Mouse (Mus musculus): ENCODE data around the gene Gm20521. TPM values are rescaled to one million over a fixed set of nuclear protein-coding genes. Genes with fewer than 3 reads are reported as not detected.
"Not testable (repeated sequence)": the region's sequence is repeated elsewhere in the genome, so short reads cannot be mapped to it uniquely, and the experiment has no call there.

The Gm20521 gene
- polyA plus RNA-seq, 1 experiment = 0.50 TPM

- TF ChIP-seq POLR2A (IDR thresholded peaks at IDR 0.05; ENCODE audit: extremely low read depth, insufficient read depth, low read length) (no peak), CTCF (IDR thresholded peaks at IDR 0.05; ENCODE audit: extremely low read depth, insufficient read depth, low read length) (no peak)
- Histone ChIP-seq H3K4me3 (ENCODE audit: insufficient read depth, low read length) (no peak overlapping the region), H3K4me1 (ENCODE audit: control insufficient read depth, insufficient read depth, low read length) (no peaks in the 10 kb centered on the region), H3K27ac (ENCODE audit: insufficient read depth, low read length) (no peak overlapping the region)
Observed at GRCm38 (mm10) chr14:54940176-54940530, 56.9 kb downstream of the Gm20521 start.

GRCm38 (mm10) chr14:54941024-54941978 is 58.1 kb downstream of the Gm20521 start:
- Histone ChIP-seq H3K27ac (ENCODE audit: insufficient read depth, low read length) (no peak overlapping the region), H3K4me1 (ENCODE audit: control insufficient read depth, insufficient read depth, low read length) (no peaks in the 10 kb centered on the region), H3K4me3 (ENCODE audit: insufficient read depth, low read length) (no peak overlapping the region)
- TF ChIP-seq CTCF (IDR thresholded peaks at IDR 0.05; ENCODE audit: extremely low read depth, insufficient read depth, low read length) (no peak), POLR2A (IDR thresholded peaks at IDR 0.05; ENCODE audit: extremely low read depth, insufficient read depth, low read length) (no peak)

- TF ChIP-seq CTCF (IDR thresholded peaks at IDR 0.05; ENCODE audit: extremely low read depth, insufficient read depth, low read length) (no peak), POLR2A (IDR thresholded peaks at IDR 0.05; ENCODE audit: extremely low read depth, insufficient read depth, low read length) (no peak)
- Histone ChIP-seq H3K27ac (ENCODE audit: insufficient read depth, low read length) (no peak overlapping the region), H3K4me3 (ENCODE audit: insufficient read depth, low read length) (no peak overlapping the region), H3K4me1 (ENCODE audit: control insufficient read depth, insufficient read depth, low read length) (no peaks in the 10 kb centered on the region)
Observed at GRCm38 (mm10) chr14:54942479-54942878, 59.2 kb downstream of the Gm20521 start.

GRCm38 (mm10) chr14:54943971-54944370 is 60.7 kb downstream of the Gm20521 start:
- Histone ChIP-seq H3K27ac (ENCODE audit: insufficient read depth, low read length) (no peak overlapping the region), H3K4me1 (ENCODE audit: control insufficient read depth, insufficient read depth, low read length) (no peaks in the 10 kb centered on the region), H3K4me3 (ENCODE audit: insufficient read depth, low read length) (no peak overlapping the region)
- TF ChIP-seq CTCF (IDR thresholded peaks at IDR 0.05; ENCODE audit: extremely low read depth, insufficient read depth, low read length) (no peak), POLR2A (IDR thresholded peaks at IDR 0.05; ENCODE audit: extremely low read depth, insufficient read depth, low read length) (no peak)

GRCm38 (mm10) chr14:54944939-54945338 is 61.7 kb downstream of the Gm20521 start:
- H3K27ac ChIP-seq (ENCODE audit: insufficient read depth, low read length) = no peak overlapping the region
- no peak overlapping the region for H3K4me3 ChIP-seq (ENCODE audit: insufficient read depth, low read length)
- no peaks in the 10 kb centered on the region for H3K4me1 ChIP-seq (ENCODE audit: control insufficient read depth, insufficient read depth, low read length)
- TF ChIP-seq POLR2A (IDR thresholded peaks at IDR 0.05; ENCODE audit: extremely low read depth, insufficient read depth, low read length) = no peak
- TF ChIP-seq CTCF (IDR thresholded peaks at IDR 0.05; ENCODE audit: extremely low read depth, insufficient read depth, low read length) = no peak

GRCm38 (mm10) chr14:54945975-54946704 is 62.9 kb downstream of the Gm20521 start:
- Histone ChIP-seq H3K27ac (ENCODE audit: insufficient read depth, low read length) (no peak overlapping the region), H3K4me1 (ENCODE audit: control insufficient read depth, insufficient read depth, low read length) (no peaks in the 10 kb centered on the region), H3K4me3 (ENCODE audit: insufficient read depth, low read length) (no peak overlapping the region)
- no peak for TF ChIP-seq POLR2A (IDR thresholded peaks at IDR 0.05; ENCODE audit: extremely low read depth, insufficient read depth, low read length)
- no peak for TF ChIP-seq CTCF (IDR thresholded peaks at IDR 0.05; ENCODE audit: extremely low read depth, insufficient read depth, low read length)

GRCm38 (mm10) chr14:54947008-54947407 is 63.8 kb downstream of the Gm20521 start:
- H3K27ac ChIP-seq (ENCODE audit: insufficient read depth, low read length); H3K4me1 ChIP-seq (ENCODE audit: control insufficient read depth, insufficient read depth, low read length); H3K4me3 ChIP-seq (ENCODE audit: insufficient read depth, low read length): not testable (repeated sequence)

Other genes starting within 250 kb of the Gm20521 start
- not detected in 2 replicates for gene Gm17606, start 242.5 kb upstream of the Gm20521 start, polyA plus RNA-seq (2012; rRNA removed)
- 13.3 and 18.6 TPM in 2 replicates for gene Cdh24, start 242.1 kb upstream of the Gm20521 start, polyA plus RNA-seq (2012; rRNA removed)
- 35.1 and 37.9 TPM in 2 replicates for gene 1700123O20Rik, start 197.2 kb upstream of the Gm20521 start, polyA plus RNA-seq (2012; rRNA removed)
- 169 and 194 TPM in 2 replicates for gene Acin1, start 196.5 kb upstream of the Gm20521 start, polyA plus RNA-seq (2012; rRNA removed)
- 0.04 and 0.06 TPM in 2 replicates for gene Gm29776, start 184.6 kb upstream of the Gm20521 start, polyA plus RNA-seq (2012; rRNA removed)
- gene Cebpe, start 171.3 kb upstream of the Gm20521 start, polyA plus RNA-seq (2012; rRNA removed) = 0.09 TPM in 1 of 2 replicates, not detected in the other
- 51.3 and 54.7 TPM in 2 replicates for gene Slc7a8, start 101.5 kb upstream of the Gm20521 start, polyA plus RNA-seq (2012; rRNA removed)
- gene Rnf212b, start 69.3 kb upstream of the Gm20521 start, polyA plus RNA-seq (2012; rRNA removed) = not detected in 2 replicates
- 9.6 TPM in 2 replicates for gene Homez, start 12.5 kb upstream of the Gm20521 start, polyA plus RNA-seq (2012; rRNA removed)
- 15.7 and 16.1 TPM in 2 replicates for gene Ppp1r3e, start 5.9 kb upstream of the Gm20521 start, polyA plus RNA-seq (2012; rRNA removed)
- 109 and 115 TPM in 2 replicates for gene Bcl2l2, start 64 bp upstream of the Gm20521 start, polyA plus RNA-seq (2012; rRNA removed)
- gene Pabpn1, start 9.1 kb downstream of the Gm20521 start, polyA plus RNA-seq (2012; rRNA removed) = 414 and 456 TPM in 2 replicates
- 776 and 795 TPM in 2 replicates for gene Slc22a17, start 29.7 kb downstream of the Gm20521 start, polyA plus RNA-seq (2012; rRNA removed)
- gene Efs, start 42.7 kb downstream of the Gm20521 start, polyA plus RNA-seq (2012; rRNA removed) = 7.5 and 8.2 TPM in 2 replicates
- gene Il25, start 49.3 kb downstream of the Gm20521 start, polyA plus RNA-seq (2012; rRNA removed) = 0.13 and 0.17 TPM in 2 replicates
- 136 and 169 TPM in 2 replicates for gene Cmtm5, start 52.8 kb downstream of the Gm20521 start, polyA plus RNA-seq (2012; rRNA removed)
- gene Myh6, start 83.5 kb downstream of the Gm20521 start, polyA plus RNA-seq (2012; rRNA removed) = 0.17 TPM in 1 of 2 replicates, not detected in the other
- not detected in 2 replicates for gene Gm17428, start 93.5 kb downstream of the Gm20521 start, polyA plus RNA-seq (2012; rRNA removed)
- 29.0 and 34.8 TPM in 2 replicates for gene Myh7, start 111.2 kb downstream of the Gm20521 start, polyA plus RNA-seq (2012; rRNA removed)
- gene Ngdn, start 132.0 kb downstream of the Gm20521 start, polyA plus RNA-seq (2012; rRNA removed) = 35.3 and 38.6 TPM in 2 replicates
- gene Zfhx2, start 208.9 kb downstream of the Gm20521 start, polyA plus RNA-seq (2012; rRNA removed) = 13.0 and 13.1 TPM in 2 replicates
- 13.8 and 14.5 TPM in 2 replicates for gene Thtpa, start 211.3 kb downstream of the Gm20521 start, polyA plus RNA-seq (2012; rRNA removed)
- 14.7 and 15.4 TPM in 2 replicates for gene Ap1g2, start 223.2 kb downstream of the Gm20521 start, polyA plus RNA-seq (2012; rRNA removed)
- gene Jph4, start 233.5 kb downstream of the Gm20521 start, polyA plus RNA-seq (2012; rRNA removed) = 244 and 247 TPM in 2 replicates